Mouse (Mus musculus) heart, adult 8-10 months (tissue): Measurements from ENCODE around the gene Vangl1. TPM values are rescaled to one million over a fixed set of nuclear protein-coding genes. Genes with fewer than 3 reads are reported as not detected.

Experiments
- total RNA-seq, 4 experiments: library from RNA; stranded (reverse); gene quantifications; 2 replicates each; pipeline ENCODE4 v1.2.4; 2022

Gene Vangl1
- total RNA-seq, 4 experiments from 2014 or later: 10.3 to 14.0 (median 11.1) TPM

Other genes starting within 250 kb of the Vangl1 start
- not detected for gene Nhlh2, start 194.6 kb downstream of the Vangl1 start, total RNA-seq
- 1,000 to 10,000 TPM in 1 of 4 experiments, 100 to 1,000 TPM in 3; 901 to 1,105 (median 935) TPM for gene Casq2, start 118.3 kb downstream of the Vangl1 start, total RNA-seq